ENCODE assay signal across 8 mouse cellular contexts in genomic region chr19:3743851-3744512, GRCm38 (mm10). TPM values are rescaled to one million over a fixed set of nuclear protein-coding genes. Genes with fewer than 3 reads are reported as not detected.
DNase-seq lines count a peak whose midpoint lies in the region; ATAC-seq and TF ChIP-seq lines count a peak whose summit lies in the region.

No protein-coding gene starts in this region.

- no peaks in the 10 kb centered on the region for H3K9me3 ChIP-seq in limb, embryonic 15.5 days
- H3K9me3 ChIP-seq in midbrain, postnatal 0 days (ENCODE audit: low read length), result 0 out of 2 replicates have a peak, but pooled peaks cover 2% of the 10 kb centered on the region

- peak overlapping the region; percentile 38 for H3K9ac ChIP-seq in limb, embryonic 15.5 days
- peak overlapping the region; percentile 54 for H3K9ac ChIP-seq in midbrain, postnatal 0 days (replicated peaks; ENCODE audit: low read length, poor library complexity, severe bottlenecking)

- peak overlapping the region; percentile 47 for H3K4me3 ChIP-seq in limb, embryonic 15.5 days
- H3K4me3 ChIP-seq in midbrain, postnatal 0 days (ENCODE audit: low read depth, low read length), result peak overlapping the region; percentile 47

- no peaks in the 10 kb centered on the region for H3K27me3 ChIP-seq in limb, embryonic 15.5 days
- H3K27me3 ChIP-seq in midbrain, postnatal 0 days (ENCODE audit: insufficient read depth, low read length), result no peaks in the 10 kb centered on the region

- peak overlapping the region; percentile 83 for H3K27ac ChIP-seq in limb, embryonic 15.5 days
- H3K27ac ChIP-seq in midbrain, postnatal 0 days (ENCODE audit: low read depth, low read length), result peak overlapping the region; percentile 85

- ATAC-seq in limb, embryonic 15.5 days (ENCODE audit: insufficient number of reproducible peaks, low FRiP score, low TSS enrichment, low read depth), result no peak
- peak; percentile 54; the same call in 1 of the 2 replicates for ATAC-seq in midbrain, postnatal 0 days (ENCODE audit: low FRiP score)

- no peaks in the 10 kb centered on the region for H3K36me3 ChIP-seq in limb, embryonic 15.5 days
- no peaks in the 10 kb centered on the region for H3K36me3 ChIP-seq in midbrain, postnatal 0 days (ENCODE audit: insufficient read depth, low read length)

- 0 out of 2 replicates have a peak, but pooled peaks cover 2% of the 10 kb centered on the region for H3K4me1 ChIP-seq in limb, embryonic 15.5 days
- no peaks in the 10 kb centered on the region for H3K4me1 ChIP-seq in midbrain, postnatal 0 days (ENCODE audit: insufficient read depth, low read length)

- 4% methylated on average over 13 of the region's 13 CpGs for WGBS in limb, embryonic 15.5 days
- 2% methylated on average over 13 of the region's 13 CpGs for WGBS in midbrain, postnatal 0 days

- peak overlapping the region; percentile 53 for H3K4me2 ChIP-seq in limb, embryonic 15.5 days
- peak overlapping the region; percentile 70 for H3K4me2 ChIP-seq in midbrain, postnatal 0 days (ENCODE audit: low read depth, low read length, poor library complexity, severe bottlenecking)

- intact Hi-C loops in heart, postnatal 25 days (cut with DNase I), result no loop called here

- DNase-seq in heart, adult 11 months, result peak; percentile 94
- DNase-seq in heart, postnatal 25 days (ENCODE audit: low spot score), result no peak
- DNase-seq in embryo, embryonic 10.5 days (ENCODE audit: low spot score), result peak; percentile 81
- peak; percentile 25 to 43 for DNase-seq in heart, adult 9 months (ENCODE audit: low spot score in 2 of 2)
- peak; percentile 71 for DNase-seq in kidney, adult 9 months
- peak; percentile 76 for DNase-seq in midbrain, postnatal 0 days (ENCODE audit: low spot score)
- peak; percentile 28 for DNase-seq in telencephalon, adult 2 months (ENCODE audit: low read depth, low spot score)

- TF ChIP-seq CTCF in midbrain, postnatal 0 days (IDR thresholded peaks at IDR 0.05), result peak; percentile 40

RNA-seq across cellular contexts. Expression of gene Kmt5b, which starts 23.2 kb away (rescaled TPM):
- 10 to 100 TPM; 30.4 to 35.6 TPM for total RNA-seq in heart, postnatal 25 days (2021)
- 25.2 and 29.0 TPM in 2 replicates for polyA plus RNA-seq in limb, embryonic 15.5 days (2015; fragmentation: Nextera tagmentation; extraction: Ambion mirVana)
- 64.0 and 98.6 TPM in 2 replicates for total RNA-seq in midbrain, postnatal 0 days (2014; rRNA removed)
- polyA plus RNA-seq in midbrain, postnatal 0 days (2015; fragmentation: Nextera tagmentation; extraction: Ambion mirVana), result 35.6 and 41.4 TPM in 2 replicates

RNA-seq across cellular contexts. Expression of gene 1810055G02Rik, which starts 35.9 kb away (rescaled TPM):
- 1 to 10 TPM; 7.9 to 8.3 TPM for total RNA-seq in heart, postnatal 25 days (2021)
- polyA plus RNA-seq in limb, embryonic 15.5 days (2015; fragmentation: Nextera tagmentation; extraction: Ambion mirVana), result 60.5 and 69.0 TPM in 2 replicates
- total RNA-seq in midbrain, postnatal 0 days (2014; rRNA removed), result 31.8 and 33.3 TPM in 2 replicates
- 29.4 and 36.1 TPM in 2 replicates for polyA plus RNA-seq in midbrain, postnatal 0 days (2015; fragmentation: Nextera tagmentation; extraction: Ambion mirVana)

RNA-seq across cellular contexts. Expression of gene Lrp5, which starts 57.6 kb away (rescaled TPM):
- 10 to 100 TPM; 49.8 to 52.1 TPM for total RNA-seq in heart, postnatal 25 days (2021)
- polyA plus RNA-seq in limb, embryonic 15.5 days (2015; fragmentation: Nextera tagmentation; extraction: Ambion mirVana), result 6.6 and 6.8 TPM in 2 replicates
- total RNA-seq in midbrain, postnatal 0 days (2014; rRNA removed), result 9.9 and 15.0 TPM in 2 replicates
- 0.58 and 0.74 TPM in 2 replicates for polyA plus RNA-seq in midbrain, postnatal 0 days (2015; fragmentation: Nextera tagmentation; extraction: Ambion mirVana)
